Mouse (Mus musculus): Measurements from ENCODE around the gene Btbd19.

The Btbd19 gene

DNA sequence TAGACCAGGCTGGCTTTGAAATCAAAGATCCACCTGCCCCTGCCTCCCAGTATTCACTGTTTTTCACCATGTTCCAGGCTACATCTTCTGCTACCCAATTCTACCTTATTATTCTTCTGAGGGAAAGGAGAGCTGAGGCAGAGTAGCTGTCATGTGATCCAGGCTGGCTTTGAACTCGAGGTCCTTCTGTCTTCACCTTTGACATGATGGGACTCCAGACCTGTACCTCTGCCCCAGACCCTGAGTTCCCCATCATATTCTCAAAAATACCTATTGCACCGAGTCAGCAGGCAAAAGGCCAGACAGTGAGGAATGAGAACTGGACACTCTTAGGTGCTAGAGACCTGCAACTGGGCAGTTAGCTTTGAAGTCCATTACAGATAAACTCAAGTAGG, 9.1 kb upstream of the Btbd19 start:
- DNase-seq (ENCODE audit: extremely low read depth, low read depth): no peak

DNA sequence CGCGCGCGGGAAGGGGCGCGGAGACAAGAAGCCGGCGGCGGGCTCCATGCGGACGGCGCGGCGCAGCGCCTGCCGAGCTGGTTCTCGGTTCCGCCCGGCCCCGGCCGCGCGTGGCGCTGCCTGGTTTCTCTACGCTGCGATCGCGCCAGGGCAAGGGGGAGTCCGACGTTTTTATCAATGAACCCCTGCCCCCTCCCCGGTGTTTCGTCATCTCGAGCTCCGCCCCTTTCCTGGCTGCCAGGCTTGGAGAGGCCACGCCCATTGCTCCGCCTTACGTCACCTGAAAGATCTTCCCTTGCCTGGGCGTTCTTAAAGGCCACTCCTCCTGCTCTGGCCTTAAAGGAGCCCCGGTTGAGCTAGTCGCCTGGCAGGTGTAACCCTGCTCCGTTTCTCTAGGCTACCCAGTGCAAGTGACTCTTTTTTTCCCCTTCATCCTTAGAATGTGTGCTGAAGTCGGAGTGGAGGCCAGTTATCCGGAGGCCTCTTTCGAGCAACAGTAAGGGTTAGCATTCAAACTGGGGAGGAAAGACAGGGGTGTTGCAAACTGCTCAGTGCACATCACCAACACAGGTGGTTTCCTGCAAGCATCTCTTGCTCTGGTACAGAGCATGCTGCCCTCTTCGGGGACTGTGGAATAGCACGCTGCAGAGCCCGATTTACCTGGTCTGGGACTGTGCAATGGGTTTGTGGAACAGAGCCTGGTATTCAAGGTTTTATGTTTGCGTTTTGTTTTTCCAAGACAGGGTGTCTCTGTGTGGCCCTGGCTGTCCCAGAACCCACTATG, 8.5 kb upstream of the Btbd19 start, which contains the start of gene Plk3:
Gene Plk3 (minus strand): TSS at position 147 of the 784 bp plus-strand sequence.
- peak; percentile 88 for DNase-seq (ENCODE audit: extremely low read depth, low read depth)

DNA sequence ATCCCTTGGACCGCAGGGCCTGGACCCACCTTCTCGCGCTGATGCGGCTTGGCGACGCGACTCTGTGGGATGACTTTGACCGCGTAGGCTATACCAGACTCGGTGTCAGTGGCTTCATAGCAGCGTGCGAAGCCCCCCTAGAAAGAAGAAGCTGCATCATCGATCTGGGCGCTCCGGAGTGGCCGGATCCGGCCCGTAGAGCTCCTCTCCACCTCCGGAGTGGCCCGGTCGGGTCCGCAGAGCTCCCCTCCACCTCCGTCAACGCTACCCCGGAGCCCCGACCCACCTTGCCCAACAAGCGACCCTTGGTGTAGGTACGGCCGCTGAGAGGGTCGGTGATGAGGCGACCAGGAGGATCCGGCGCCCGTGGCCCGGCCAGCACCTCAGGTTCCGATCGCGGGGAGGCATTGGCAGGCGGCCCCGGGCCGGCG, 7.9 kb upstream of the Btbd19 start:
- DNase-seq (ENCODE audit: extremely low read depth, low read depth): no peak

DNA sequence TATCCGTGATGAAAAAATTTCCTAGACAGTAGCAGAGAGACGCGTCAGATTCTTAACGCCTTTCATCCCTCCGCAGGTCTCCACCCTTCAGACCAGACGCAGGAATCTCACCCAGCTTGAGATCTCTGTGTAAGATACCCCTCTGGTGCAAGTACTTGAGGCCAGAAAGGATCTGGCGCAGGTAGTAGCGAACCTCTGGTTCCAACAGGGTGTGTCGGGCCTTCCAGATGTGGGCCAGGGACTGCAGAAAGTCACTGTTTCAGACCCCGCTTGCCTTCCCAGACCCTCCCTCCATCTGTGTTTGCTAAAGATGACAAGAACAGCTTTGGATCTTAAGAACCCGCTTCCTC, 7.2 kb upstream of the Btbd19 start:
- no peak for DNase-seq (ENCODE audit: extremely low read depth, low read depth)

DNA sequence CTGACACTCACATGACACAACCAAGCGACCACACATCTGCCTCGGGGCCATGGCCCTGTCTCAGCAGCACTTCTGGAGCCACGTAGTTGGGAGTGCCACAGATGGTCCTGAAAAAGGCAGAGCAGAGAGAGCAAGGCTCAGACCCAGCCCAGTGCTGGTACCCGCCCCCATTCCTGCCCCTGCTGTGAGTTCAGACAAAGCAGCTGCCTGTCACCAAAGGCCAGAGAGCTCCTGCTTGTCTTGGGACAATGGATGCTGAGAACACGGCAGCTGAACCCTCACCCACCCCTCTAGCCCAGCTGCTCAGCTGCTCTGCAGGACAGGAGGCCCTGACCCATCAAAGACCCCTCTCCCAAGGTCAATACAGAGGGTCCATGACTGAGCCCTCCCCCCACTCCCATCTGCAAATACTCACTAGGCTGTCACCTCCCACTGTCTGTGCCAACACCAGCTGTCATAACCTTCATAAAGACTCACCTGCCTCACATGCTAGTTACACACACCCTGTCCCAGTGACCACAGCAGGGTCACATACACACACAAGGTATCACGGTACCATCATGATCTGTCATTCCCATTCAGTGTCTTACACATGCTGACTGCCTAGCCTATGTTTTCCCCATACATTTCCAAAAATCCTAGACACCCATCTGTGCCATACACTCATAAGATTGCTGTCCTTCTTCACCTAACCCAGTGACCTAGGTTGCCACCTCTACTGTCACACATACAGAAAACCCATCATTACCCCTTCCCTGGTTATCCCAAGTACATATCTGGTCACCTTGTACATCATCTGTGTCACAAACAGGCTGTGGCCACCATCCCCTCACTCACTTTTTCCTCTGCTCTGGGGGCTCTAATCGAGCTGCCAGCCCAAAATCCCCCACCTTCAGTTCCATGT, 6.6 kb upstream of the Btbd19 start:
- no peak for DNase-seq (ENCODE audit: extremely low read depth, low read depth)

DNA sequence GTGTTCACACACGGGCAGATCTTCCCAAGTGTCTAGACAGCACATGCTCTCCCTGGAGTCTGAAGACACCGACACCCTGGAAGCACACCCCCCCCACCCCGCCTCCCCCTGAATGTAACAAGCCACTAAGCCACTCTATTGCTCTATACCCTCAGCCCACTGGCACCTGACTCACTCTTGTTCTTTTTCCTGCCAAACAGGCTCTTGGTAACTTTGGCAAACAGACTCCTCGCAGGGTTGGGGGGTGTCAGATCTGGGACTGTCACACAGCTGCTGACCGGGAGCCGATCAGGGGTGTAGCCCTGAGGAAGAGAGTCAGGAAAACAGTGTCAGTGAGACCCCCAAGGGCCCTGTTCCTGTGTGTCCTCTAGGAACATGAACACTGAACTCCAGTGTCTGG, 5.7 kb upstream of the Btbd19 start:
- DNase-seq (ENCODE audit: extremely low read depth, low read depth): no peak

DNA sequence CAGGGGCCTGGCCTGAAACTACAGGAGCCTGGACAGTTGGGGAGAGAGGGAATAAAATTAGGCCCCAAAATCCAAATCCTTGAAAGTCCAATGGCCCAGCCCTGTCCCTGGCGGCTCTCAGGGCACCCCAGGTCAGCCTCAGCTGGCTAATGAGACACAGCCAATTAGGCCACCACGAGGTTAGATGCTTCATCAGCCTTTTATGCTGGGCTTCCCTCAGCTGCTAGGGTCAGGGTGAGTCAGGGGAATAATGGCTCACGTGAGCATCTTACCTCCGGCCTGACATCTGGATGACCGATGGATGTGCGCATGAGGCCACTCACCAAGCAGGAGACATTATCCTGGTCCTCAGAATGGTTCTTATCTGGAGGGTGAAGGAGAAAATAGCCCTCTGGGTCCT, 5.3 kb upstream of the Btbd19 start:
- DNase-seq (ENCODE audit: extremely low read depth, low read depth): no peak

DNA sequence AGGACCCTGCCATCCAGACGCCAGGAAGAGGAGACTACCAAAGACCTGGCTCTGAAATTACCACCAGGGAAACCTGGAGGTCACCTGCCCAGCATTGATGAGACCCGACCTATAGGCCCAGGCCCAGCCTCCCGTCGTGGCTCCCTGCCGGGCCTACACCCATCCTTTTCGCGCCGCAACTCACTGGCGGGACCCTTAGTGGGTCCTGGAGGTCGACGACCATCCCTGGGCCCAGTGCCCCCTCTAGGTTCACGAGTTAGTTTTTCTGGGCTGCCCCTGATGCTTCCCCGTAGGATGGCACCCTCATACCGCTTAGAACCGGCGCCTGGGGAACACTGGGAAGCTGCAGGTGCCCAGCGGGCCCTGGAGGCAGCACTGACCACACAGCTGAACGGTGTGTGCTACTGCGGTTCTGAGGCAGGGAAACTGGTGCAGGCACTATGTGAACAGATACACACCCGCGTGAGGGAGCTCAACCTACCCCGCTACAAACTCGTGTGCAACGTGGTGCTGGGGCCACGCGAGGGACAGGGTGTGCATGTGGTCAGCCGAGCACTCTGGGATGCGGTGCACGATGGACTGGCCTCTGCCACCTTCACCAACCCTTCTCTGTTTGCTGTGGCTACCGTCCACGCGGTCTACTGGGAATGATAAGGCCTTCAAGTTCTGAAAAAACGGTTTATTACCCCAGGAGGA, 2.6 kb upstream of the Btbd19 start:
- DNase-seq (ENCODE audit: extremely low read depth, low read depth): no peak

DNA sequence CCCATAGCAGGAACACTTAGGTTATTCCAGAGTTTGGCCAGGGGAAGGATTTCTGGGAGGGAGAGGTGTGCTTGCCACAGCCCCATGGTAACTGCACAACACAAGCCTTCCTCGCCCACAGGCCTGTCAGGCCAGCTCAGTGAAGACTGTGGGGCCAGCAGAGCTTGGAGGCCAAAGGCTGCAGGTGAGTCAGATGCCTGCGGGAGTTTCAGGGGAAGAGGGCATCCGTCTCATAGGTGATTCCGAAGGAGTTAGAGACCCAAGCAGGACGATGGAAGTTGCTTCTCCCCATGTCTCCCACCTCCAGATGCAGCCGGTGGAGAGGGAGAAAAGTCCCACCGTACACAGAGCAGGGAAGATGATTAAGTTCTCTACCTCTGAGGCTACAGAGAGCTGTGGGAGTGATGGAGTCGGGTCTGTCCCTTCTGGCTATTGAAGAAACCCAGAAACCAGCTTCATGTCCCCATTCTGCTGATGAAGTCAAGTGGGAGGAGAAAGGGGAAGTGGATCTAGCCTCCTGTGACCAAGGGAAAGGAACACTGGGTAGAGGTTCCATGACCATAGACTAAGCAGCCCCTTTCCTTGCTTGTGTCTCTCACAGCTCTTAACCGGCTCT, 1.3 kb upstream of the Btbd19 start, which contains the start of gene Tctex1d4:
Gene Tctex1d4 (plus strand): TSS at position 120 of the 616 bp plus-strand sequence.
- no peak for DNase-seq (ENCODE audit: extremely low read depth, low read depth)

DNA sequence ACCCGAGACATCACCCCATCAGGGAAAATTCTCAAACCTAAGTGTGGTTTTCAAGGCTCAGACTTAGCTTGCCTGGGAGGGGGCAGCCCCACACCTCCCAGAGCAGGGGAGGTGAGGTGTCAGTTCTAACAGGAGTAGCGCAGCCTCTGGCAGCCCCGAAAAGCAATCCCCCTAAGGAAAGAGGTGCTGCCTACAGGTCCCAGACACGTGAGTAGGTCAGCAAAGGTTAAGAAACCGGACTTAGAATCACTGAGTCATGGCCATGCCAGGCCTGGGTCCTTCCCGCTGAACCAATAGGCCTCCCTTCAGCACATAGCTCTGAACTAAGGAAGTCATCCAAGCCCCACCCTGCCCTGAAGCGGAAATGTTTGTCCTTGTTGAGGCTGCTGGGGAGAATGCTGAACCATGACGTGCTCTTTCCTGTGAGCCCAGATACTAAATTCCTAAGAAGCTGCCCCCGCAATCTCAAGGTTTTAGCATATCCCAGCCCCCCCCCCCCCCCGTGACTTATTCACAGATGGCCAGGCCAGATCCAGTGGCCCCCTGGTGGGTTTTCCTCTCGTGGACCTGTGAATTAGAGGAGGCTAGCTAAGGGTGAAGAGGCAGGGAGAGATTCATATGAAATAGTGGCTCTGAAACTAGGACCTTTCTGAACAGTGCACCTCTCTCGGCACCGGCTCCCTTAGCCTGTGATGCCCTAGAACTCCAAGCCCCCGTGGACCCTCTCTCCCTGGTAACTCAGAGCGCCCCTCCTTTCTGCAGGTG, 567 bp upstream of the Btbd19 start:
- peak; percentile 77 for DNase-seq (ENCODE audit: extremely low read depth, low read depth)

DNA sequence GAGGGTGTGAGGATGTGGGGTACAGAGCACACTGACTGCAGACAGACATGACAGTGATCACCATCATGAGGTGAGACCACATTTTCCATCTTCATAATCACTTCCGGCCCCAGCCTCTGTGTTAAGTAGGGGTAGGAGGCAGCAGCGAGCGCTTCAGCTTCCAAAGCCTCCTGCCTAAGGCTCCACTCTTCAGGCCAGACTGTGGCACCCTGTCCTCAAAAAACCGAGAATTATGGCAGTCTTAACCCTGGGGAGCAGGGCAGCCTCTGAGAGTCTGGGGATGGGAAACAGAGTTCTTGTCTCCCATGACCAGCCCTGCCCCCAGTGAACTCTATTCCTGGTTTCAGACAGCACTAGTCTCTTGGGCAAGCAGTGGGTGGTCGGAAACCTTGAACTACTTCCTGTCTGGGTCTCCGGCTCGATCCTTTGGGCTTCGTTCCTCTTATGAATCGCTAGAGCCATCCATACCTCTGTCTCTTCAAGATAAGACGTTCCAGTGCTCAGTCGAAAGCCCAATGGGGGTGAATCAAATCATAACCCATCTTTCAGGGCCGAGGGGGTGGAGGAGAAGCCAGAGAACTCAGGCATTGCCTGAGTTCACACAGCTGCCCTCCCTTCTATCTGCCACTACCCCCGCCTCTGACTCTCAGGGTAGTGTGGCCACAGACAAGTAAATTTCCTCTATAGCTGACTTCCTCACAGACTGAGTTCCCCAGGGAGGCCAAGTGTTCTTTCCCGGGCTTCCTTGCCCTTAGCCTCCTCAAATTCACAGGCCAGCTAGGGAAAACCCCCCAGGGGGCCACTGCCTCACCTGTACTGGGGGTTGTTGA, 792 bp downstream of the Btbd19 start:
- DNase-seq (ENCODE audit: extremely low read depth, low read depth): peak; percentile 98

DNA sequence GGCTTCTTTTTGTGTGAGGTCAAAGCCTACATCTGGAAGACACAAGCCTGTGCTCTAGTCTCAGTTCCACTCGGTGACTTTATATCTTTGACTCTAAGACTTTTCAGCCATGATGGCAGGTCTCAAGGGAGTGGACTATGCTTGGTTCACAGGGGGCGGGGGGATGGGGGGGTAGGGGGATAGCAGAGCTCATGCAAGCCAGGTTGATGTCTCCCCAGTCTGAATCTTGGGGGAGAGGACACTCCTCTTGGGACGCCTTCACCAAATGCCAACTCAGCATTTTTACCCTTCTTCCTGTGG, 1.4 kb downstream of the Btbd19 start:
- DNase-seq (ENCODE audit: extremely low read depth, low read depth): no peak

DNA sequence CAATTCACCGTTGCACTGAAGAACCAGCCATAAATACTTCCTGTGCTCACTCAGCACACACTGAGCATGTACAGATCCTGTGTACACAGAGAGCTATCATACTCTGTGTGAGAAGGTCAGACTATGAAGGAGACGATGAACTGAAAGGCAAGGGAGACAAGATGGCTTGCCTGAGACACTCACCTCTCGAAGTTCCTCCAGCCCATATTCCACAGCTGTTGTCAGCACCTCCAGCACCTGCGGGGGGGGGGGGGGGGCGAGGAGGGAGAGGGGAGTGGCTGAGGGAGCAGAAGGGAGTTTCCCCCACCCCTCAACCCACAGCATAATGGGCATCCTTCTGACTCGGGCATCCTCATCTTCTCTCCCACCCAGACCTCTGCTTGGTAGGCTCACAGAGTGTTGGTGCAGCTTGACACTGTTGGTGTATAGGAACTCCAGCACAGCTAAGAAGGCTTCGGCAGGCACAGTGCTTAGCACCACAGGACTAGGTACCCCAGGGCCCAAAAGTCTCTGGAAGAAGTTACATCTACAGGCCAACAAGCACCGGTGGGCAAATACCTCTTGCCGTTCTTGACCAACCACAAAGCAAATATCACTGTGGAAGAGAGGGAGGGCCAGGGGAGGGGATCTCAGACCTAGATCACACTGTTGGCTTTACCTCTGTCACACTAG, 1.8 kb downstream of the Btbd19 start:
- no peak for DNase-seq (ENCODE audit: extremely low read depth, low read depth)

DNA sequence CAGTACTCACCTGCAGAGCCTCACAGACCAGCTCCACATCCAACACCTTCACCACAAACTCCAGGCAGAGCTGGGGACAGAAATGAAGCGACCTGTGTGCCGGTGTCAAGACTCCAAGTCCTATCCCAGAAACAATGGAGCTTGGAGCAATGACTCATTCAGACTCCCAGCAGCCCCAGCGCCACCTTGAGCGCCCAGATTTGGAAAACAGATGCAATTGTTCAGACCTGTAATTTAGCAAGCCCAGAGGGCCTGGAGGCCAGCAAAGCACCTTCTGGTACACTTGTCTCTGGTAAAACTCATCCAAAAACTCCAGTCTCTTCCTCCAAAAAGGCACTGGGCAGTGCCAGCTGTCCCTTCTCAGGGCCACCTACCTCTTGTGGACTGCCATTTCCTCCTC, 3.3 kb downstream of the Btbd19 start:
- DNase-seq (ENCODE audit: extremely low read depth, low read depth): no peak

DNA sequence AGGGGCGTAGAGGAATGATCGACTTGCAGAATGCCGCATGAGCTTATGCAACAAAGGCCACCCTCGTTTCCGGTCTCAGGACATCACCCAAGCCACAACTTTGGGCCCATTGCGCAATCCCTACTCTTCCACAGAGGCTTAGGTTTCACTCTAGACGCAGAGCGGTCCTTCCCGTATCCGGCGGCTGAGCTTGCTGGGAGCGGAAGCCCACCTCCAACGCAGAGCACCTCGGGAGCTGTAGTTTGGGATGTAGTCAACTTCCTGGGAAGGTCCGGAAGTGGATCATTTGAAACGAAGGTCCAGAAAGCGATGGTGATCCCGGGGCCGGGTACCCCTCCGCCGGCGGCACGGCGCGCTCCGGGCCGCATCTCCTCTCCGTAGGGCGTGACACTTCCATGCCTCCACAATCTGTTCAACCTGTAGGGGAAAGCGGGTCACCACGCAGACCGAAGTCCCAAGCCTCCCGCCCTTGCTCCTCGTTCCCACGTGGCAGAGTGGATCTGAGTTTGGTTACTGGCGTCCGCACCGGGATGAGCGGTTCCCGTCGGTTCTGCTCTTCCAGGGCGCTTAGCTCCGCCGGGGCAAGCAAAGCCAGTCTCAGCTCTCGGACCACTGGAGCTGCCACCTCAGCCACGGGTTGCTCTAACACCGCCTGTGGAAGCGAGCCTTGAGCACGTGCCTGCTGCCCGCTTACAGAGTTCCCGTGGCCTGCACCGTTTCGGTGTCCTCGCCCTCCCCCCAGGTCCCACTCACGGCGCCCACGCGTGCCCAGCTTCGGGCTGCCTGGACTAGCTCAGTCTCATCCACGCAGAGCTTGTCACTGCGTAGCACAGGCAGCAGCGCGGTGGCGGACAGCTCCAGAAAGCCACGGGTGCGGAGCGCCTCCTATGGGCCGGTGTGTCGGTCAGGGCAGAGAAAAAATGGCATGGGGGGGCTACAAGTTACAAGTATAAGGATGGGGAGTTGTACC, 4.8 kb downstream of the Btbd19 start:
- peak; percentile 99 for DNase-seq (ENCODE audit: extremely low read depth, low read depth)

DNA sequence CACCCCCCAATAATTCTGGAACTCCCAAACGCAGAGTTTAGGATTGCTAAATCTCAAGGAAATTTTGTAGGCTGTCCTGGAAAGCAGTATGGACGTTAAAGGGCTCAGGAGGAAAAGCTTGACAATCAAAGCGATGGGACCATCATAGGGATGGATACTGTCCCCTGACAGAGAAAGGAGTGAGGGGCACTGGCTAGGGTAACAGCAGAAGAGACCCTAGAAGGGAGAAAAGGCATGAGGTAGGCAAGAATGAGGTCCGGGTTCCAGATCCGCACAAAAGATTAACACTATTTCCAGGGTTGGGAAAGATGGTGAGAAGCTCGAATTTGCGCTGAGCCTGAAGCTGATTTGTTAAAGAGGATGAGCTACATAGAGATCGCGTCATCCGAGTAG, 5.5 kb downstream of the Btbd19 start:
- no peak for DNase-seq (ENCODE audit: extremely low read depth, low read depth)

DNA sequence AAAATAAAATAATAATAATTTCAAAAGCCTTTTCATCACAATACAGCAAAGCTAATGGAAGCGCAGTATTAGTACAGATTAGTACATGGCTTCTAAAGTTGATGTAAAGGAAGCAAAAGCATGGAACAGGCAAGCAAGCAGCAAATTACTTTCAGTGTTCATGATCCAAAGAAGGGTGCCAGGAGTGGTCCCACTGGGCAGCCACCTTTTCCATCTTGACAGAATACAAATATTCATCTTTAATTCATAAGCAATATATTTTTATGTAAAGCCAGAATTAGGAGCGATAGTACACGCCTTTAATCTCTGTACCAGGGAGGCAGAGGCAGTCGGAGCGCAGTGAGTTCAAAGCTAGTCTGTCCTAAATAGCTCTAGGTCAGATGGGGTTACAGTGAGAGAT, 5.9 kb downstream of the Btbd19 start:
- no peak for DNase-seq (ENCODE audit: extremely low read depth, low read depth)

DNA sequence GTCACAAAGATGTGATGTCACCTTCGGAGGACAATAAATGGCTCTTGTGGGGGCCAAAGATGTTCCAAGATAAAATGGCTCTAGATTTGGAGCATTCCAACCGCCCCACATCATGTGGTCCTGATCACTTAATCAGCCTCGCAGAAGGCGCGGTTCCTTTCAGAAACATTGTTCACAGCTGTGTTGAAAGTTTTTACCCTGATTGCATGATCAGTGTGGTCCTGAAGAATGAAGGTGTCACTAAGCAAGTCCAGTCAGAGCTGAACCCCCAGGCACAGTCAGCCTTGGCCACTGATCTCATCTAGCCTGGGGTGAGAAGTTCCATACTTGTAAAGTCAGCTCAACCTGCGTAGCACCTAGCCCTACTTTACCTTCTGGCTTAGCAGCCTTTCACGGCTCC, 7.6 kb downstream of the Btbd19 start:
- DNase-seq (ENCODE audit: extremely low read depth, low read depth): no peak
